Mouse (Mus musculus): ENCODE data around the gene Nfkbil1.

The Nfkbil1 gene

DNA sequence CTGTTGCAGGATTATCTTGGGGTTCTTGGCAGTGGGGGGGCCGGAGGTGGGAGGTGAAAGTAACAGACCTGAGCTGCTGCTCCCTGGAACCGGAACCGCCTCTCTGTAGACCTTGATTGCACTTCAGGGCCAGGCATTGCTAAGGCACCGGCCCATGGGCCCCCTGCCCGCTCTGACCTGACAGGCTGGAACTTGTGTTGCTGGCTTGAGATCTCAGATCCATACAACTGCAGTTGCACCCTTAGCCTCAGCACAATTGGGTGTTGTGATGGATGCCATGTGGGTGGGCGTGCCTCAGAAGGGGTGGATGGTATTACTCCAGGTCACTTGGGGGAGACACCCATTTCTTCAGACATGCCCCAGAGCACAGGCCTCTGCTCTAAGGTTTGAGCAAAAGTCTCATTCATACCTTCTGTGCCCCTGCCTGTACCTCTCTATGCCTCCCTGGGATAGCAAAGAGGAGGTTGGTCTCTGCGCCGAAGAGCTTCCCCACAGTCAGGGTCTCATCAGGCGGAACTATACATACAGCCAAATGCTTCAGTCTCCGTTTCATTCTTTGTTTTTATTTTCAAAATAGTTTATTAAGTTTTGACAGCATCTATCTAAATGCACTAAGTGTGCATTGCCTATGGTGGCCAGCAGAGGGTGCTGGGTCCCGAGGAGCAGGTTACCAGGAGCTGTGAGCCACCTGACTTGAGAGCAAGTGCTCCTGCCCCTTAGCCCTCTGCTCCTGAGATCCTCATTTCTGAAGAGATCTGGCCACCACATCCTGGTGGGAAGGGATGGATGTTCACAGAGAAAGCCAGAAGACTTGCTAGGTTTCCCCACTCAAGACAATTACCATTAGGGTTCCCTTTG is 18.9 kb upstream of the Nfkbil1 start:
- peak; percentile 85 for DNase-seq (ENCODE audit: low read depth, low spot score)

DNA sequence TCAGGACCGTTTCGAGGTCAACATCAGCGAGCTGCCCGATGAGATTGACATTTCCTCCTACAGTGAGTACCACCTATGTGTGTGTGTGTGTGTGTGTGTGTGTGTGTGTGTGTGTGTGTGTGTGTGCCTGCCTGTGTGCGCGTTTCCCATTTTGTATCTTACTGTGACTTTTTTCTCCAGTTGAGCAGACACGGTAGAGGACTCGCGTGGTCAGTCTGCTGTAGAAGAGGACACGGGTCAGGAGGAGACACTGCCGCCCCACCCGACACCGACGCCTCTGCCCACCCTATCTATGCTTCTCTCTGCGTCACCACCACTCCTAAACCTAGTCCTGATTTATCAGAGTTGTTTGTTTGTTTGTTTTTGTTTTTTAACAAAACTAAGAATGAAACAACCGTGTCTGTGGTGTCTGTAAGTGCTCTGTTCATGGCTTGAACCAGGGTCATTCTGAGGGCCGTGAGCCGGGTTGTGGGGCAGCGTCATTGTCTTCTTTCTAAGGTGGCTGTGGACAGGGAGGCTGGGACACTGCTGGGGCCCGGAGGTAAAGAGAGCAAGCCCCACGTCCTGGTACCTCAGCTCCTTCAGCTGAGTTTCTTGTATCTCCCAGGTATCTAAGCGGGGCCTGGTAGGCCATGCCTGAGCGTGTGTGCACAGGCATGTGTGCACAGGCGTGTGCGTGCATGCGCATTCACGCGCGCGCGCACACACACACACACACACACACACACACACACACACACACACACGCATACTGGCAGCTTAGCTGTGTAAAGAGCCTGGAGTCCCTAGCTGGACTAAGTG is 17.9 kb upstream of the Nfkbil1 start:
- DNase-seq (ENCODE audit: low read depth, low spot score), result no peak

DNA sequence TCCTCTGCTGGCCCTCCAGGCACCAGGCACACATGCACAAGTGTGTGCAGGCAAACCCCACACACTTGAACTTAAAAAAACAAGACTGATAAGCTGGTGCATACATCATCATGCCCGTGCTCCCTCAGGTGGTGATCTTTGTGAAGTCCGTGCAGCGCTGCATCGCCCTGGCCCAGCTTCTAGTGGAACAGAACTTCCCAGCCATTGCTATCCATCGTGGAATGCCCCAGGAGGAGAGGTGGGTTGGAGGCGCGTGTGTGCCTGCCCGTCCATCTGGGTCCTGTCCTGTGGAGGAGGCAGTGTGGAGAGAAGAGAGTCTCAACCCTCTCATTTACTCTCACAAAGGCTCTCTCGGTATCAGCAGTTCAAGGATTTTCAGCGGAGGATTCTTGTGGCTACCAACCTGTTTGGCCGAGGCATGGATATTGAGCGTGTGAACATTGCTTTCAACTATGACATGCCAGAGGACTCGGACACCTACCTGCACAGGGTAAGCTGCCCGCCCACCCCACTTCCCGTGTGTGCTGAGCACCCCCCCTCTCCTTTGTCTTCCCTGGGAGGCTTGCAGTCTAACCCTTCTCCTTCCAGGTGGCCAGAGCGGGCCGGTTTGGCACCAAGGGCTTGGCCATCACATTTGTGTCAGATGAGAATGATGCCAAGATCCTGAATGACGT is 17.2 kb upstream of the Nfkbil1 start:
- DNase-seq (ENCODE audit: low read depth, low spot score), result no peak

DNA sequence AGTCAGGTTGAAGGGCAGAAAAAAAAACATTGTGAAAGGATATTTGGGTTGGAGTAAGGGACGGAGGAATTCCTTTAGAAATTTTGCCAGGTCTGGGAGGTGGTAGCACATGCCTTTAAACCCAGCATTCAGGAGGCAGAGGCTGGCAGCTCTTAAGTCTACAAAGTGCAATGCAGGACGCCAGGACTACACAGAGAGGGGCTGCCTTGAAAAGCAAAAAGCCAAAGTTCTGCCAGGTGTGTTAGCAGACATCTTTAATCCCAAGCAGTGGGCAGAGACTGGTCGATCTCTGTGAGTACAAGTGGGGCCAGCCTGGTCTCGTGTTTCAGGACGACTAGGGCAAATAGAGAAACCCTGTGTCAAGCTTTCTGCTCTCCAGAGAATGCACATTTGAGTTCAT is 16.4 kb upstream of the Nfkbil1 start:
- no peak for DNase-seq (ENCODE audit: low read depth, low spot score)

DNA sequence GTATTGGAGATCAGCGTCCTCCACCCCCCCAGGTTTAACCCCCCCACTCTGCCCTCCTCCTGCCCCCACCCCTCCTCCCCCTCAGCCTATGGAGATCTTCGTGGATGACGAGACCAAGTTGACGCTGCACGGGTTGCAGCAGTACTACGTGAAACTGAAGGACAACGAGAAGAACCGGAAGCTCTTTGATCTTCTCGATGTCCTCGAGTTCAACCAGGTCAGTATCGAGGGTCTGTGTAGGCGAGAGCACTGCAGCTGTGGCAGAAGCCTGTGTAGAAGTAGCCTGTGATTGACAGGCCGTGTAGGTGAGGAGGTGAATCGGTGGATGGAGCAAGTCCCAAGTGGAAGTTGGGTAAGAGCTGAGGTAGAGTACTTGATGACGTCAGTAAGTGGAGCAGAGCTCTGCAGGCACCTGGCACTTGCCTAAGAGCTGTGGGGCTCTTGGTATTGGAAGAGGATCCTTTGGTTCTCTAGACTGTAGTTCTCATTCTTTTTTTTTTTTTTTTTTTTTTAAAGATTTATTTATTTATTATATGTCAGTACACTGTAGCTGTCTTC is 15.6 kb upstream of the Nfkbil1 start:
- no peak for DNase-seq (ENCODE audit: low read depth, low spot score)

DNA sequence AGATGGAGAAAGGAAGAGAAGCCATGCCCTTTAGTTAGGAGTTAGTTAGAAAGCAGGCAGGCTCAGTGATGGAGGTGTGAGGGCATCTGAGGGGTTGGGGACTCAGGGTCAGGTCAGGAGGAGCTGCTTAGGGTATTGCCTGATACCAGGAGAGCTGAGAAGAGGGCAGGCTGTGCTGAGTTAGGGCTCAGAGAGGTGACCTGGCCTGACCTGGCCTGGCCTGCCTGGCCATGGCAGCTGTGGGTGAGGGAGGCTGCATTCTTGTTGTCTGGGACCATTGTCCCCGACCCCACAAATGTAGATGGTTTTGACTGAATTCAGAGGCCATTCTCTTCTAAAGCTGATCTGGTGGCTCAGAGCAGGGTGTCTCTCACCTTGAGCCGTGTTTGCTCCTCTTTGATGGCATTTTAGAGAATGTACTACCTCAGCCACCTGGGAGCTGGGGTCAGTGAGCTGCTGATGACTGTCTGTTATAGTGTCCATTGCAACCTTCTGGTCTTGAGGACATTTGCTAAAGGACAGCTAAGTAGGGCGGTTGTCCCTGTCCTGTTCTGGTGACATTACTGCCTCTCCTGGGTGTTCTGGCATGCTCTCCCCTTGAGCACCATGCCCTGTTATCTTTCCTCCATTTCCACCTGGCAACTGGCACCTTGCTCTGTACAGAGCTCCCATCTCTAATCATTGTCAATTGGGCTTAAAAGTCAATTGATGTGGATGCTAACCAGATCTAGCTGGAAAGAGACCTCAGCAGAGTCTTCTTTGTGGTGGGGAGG is 14.9 kb upstream of the Nfkbil1 start:
- no peak for DNase-seq (ENCODE audit: low read depth, low spot score)

DNA sequence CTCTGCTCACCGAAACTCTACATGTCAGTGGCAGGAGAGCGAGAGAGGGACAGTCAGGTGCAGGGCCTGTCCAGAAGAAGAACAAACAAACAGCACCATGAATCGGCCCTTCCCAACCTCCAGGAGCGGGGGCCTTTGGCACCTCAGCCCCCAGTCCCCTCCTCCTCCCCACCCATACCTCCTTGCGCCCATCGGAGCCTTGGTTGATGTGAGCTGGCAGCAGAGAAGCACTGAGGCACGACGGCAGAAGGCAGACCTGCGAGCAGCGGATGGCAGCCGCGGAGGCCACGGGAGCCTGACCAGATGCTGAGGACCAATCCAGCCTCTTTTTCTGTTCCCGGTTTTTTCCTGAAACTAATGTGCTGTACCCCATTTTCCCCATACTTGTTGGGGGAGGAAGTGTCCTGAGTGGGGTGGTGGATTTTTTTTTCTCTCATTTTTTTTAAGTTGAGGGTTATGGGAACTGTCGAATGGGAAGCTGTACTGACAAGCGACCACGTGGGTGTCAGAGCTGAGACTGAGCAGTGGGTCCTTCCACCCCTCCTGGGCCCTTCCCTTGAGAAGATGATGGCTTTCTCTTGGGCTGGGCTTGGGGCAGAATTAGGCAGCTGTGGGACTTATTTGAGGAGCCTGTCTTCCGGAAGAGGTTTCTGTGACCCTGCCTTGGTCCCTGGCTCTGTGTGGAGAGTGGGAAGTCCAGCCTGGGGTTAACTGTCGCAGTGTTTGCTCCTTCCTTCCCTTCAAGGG is 14.0 kb upstream of the Nfkbil1 start:
- DNase-seq (ENCODE audit: low read depth, low spot score), result no peak

DNA sequence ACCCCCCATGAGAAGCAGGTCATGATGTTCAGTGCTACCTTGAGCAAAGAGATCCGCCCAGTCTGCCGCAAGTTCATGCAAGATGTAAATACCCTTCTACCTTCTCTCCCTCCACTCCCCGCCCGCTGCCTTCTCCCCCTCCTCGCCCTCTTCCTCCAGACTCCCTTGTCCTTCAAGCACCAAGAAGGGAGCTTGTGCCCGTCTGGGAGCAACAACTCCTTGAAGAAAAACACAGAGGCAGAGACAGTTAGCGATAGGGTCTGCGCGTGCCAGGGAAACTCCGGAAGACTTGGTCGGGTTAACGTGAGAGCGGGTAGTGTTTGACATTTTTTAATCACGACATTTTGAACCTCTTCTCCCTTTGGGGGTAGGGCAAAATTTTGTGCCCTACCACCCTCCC is 13.4 kb upstream of the Nfkbil1 start:
- no peak for DNase-seq (ENCODE audit: low read depth, low spot score)

DNA sequence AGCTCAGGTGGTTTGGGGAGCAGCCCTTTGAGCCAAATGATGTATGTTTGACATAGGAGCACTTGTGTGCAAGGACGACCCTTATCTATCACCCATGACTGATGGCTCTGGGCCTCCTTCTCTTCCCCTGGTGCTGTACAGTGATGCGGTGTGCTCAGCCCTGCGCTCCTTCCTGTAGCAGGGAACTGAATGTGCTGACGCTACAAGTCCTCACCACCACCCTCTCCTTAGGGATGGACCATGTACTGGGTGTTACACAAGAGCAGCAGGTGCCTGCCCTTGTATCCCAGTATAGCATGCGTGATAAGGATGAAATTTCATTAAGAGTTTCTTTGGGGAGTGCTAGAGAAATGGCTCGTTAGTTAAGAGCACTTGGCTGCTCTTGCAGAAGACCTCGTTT is 11.6 kb upstream of the Nfkbil1 start:
- no peak for DNase-seq (ENCODE audit: low read depth, low spot score)

DNA sequence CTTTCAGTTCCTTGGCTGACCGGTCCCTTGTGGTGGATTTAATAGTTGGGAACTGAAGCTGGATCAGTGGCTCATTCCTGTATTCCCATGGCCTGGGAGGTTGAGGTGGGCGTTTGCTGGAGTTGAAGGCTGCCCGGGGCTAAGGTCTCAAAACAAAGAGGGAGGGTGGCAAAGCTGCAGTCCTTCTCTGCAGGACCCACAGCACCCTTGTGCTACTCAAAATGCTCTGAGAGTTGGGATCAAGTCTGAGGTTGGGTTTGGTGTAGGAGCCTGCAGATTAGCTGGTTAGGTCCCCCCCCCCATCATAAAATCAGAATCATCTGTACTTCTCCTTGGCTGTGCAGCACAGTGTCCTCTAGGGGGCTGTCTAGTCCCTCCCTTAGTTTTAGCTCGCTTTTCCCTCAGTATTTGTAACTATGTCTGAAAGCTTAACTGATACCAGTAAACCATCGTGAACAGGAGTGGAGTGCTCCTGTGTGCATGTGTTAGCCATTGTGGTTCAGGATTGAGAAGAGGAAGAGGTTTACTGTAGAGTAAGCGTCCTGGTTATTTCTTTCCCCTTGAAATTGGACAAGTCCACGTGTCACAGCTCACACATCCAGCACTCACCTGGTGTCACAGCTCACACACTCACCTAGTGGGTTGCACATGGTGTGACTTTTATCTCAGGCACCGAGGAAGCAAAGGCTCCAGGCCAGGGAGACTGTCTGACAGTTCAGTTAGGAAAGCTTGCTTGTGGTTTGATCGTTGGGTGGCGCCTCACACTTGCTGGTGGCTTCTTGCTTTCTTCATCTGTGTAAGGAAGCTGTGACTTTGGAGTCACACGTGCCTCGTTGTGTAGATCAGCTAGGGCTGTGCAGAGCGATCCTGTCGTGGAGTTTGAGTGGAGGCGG is 10.4 kb upstream of the Nfkbil1 start:
- DNase-seq (ENCODE audit: low read depth, low spot score), result peak; percentile 82

DNA sequence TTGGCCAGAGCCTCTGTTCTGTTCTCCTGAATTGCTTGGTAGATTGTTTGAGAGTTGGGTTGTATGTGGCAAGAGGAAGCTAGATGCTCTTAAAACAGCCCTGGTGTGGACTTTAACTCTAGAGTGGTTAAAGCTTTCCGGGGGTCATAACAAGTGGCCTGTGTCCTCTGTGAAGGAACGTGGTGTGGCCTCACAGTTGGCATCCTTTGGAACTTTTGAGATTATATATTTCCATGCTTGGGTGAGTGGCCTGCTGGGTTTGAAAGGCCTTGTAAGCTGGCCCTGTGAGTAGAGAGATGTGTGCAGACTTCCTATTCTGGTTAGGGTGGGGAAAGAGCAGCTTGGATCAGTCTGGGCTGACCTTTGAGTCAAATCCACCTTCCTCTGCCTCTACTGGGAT is 9.4 kb upstream of the Nfkbil1 start:
- DNase-seq (ENCODE audit: low read depth, low spot score), result no peak

DNA sequence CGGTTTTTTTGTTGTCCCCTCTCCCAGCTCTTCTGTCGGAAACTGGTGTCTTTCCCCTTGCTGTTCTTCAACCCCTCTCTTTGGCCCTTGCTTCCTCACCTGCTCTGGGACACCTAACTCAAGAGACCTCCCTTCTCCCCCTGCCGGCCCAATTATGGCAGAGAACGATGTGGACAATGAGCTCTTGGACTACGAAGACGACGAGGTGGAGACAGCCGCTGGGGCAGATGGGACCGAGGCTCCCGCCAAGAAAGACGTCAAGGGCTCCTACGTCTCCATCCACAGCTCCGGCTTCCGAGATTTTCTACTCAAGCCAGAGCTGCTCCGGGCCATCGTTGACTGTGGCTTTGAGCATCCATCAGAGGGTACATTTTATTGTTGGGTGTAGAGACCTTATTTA is 7.5 kb upstream of the Nfkbil1 start:
- peak; percentile 49 for DNase-seq (ENCODE audit: low read depth, low spot score)

DNA sequence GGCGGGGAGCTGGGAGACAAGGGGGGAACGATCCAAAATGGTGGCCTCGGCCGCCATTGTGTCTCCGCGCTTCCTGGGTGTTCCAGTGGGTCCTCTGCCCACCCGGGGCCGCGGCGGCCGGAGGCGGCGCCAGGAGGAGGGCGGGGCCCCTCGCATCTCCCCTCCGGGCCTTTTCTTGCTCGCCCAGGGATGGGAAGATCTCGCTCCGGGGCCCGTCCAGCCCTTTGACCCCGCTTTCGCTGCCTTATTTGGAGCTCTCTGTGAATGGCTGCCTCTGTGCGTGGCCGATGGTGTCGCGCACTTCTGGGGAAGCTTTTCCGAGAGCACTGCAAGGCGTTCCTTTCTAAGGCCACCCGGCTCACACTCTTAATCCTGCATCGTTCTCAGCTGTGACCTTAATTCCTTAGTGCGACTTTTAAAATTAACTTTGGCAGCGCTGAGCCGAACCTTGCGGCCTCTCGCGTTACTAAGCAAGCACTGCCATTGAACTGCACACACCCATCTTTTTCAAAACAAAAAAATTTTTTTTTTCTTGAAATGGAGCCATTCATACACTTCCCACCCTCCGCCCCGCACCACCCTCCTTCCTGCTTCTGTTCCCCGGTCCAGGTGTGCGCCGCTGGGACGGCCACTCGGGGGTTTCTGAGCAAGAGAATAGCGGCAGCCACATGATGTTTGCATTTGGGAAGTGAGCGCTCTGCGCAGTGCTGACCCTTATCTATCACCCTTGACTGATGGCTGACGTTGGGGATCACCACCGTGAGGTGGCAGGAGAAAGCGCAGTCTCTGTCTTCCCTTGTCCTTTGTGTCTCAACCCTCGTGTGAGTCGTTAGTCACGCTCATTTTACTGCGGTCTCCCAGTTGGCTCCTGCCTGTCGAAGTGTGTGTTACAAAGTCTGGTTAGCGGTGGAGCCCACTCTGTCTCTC is 6.7 kb upstream of the Nfkbil1 start:
- DNase-seq (ENCODE audit: low read depth, low spot score), result peak; percentile 76

DNA sequence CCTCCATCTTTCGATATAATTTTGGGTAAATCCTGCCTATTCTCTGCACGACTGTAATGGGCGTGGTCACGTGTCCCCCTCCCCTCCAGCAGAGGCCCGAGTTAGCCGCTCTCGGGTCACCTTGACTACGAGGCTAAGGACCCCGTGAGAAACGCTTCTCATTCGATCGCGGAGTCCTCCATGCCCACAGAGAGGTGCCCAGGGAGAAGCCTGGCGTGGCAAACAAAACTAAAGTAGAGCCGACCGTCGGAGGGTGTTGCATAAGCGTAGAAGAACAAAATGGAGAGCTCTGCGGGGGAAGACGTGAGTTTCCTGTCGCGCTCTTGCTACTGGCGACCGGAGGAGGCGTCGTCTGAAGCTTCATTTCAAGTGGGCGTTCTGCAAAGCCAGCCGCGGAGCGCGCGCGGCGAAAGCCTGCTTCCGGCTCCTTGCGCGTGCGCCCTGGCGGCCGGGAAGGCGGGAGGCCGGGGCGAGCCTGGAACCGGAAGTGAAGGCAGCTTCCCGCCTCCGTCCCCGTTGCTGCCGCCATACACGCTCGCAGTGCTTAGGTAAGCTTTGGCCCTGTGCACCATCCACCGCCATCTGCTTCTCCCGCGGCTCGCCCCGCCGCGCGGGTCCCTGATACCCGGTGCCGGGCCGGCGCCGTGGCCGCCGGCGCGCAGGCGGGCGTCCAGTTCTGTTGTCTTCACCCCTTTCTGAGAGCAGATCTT is 5.9 kb upstream of the Nfkbil1 start, which contains the start of gene Ddx39b:
Ddx39b (plus strand) TSS at position 442 of the 710 bp plus-strand sequence.
- peak; percentile 98 for DNase-seq (ENCODE audit: low read depth, low spot score)

DNA sequence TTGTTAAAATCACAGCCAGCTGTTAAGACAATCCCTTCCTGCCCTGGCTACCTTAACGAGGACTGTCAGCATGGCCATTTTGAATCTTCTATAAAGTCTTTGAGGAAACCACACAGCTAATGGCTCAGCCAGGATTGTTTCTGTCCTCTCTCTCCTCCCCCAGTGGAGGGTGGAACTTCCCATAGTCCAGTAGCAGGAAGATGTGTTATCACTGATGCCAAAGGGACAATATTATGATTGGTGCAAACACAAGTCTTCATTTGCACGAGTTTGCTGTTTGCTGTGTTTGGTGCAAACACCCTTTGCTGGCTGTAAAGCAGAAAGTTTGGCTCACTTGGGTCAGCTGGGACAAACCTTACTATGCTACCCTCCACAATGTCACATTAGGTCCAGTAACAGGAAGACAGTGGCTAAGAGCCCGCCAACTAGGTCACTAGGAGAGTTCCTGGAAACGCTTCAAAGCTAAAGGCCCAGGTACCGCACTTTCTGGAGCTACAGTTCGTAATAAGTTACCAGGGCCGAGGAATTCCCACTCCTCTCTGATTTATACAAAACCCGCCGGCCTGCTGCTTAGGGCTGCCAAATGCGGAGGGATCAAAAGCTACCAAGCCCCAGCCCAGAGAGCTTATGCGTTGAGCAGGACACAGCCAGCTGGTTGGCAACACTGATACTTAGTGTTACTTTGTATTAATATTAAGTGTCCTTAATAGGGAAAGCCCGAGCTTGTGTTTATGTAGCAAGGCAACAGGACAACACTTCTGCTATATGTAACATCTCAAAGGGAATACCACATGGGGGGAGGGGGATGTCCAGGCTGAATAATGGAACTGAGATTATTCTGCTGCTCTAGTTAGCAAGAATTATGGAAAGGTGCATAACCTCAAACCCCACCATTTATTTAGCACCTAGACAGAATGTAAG is 5.1 kb upstream of the Nfkbil1 start:
- DNase-seq (ENCODE audit: low read depth, low spot score), result no peak

DNA sequence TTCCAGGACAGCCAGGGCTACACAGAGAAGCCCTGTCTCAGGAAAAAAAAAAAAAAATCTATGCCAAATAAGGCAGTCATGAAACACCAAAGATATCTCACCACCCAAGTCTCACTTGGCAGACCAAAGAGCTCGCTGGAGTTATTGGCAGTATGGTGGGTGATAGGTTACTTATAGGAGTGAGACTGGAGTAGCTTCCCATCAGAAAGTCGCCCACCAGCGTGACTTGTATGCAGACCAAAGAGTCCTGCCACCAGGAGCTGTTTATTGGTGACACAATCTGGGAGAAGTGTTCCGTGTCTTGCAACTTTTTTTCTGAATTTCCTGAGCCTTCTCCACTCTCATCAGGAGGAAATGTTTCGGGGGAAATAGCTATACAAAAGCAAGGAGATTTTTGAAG is 4.1 kb upstream of the Nfkbil1 start:
- no peak for DNase-seq (ENCODE audit: low read depth, low spot score)

DNA sequence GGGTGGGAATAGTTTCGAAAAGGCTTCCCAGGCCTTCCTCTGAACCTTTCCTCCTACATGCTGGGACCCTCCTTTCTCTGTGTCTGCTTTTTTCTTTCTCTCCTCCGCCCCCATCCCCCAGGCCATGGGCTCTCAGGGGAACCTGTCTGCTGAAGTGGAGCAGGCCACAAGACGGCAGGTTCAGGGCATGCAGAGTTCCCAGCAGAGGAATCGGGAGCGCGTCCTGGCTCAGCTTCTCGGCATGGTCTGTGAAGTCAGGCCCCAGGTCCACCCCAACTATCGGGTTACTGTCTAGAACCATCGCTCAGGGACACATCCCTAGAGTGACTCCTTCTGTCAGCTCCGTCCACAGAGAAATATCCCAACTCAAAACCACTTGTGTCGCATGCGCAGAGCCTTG is 1.9 kb upstream of the Nfkbil1 start:
- no peak for DNase-seq (ENCODE audit: low read depth, low spot score)

Measured in CD4-positive, CD25-positive, alpha-beta regulatory T cell, adult 2 months (primary cell).